Mouse (Mus musculus): ENCODE results near the gene Lamtor2. TPM values are rescaled to one million over a fixed set of nuclear protein-coding genes. Genes with fewer than 3 reads are reported as not detected.
A peak's percentile ranks its signal among the peaks of the same experiment; 100 is the strongest.

Gene Lamtor2
- polyA plus RNA-seq, 1 experiment from 2014 or later = 207 TPM

GRCm38 (mm10) chr3:88530082-88530864 is 22.6 kb downstream of the Lamtor2 start:
- H3K4me3 ChIP-seq (ENCODE audit: low read length) = peak overlapping the region; percentile 94
- H3K4me2 ChIP-seq (replicated peaks; ENCODE audit: low read depth, low read length) = peak overlapping the region; percentile 83
- peak overlapping the region; percentile 99 for H3K27ac ChIP-seq (ENCODE audit: low read length)
- peaks cover 51% of the 10 kb centered on the region for H3K4me1 ChIP-seq (ENCODE audit: insufficient read depth, low read length)
- no peak for ATAC-seq (ENCODE audit: low FRiP score, low TSS enrichment)
- WGBS = 7% methylated on average over 11 of the region's 11 CpGs
- H3K27me3 ChIP-seq (ENCODE audit: insufficient read depth, low read length) = no peaks in the 10 kb centered on the region
- no peaks in the 10 kb centered on the region for H3K9me3 ChIP-seq (ENCODE audit: low read length)
- peak overlapping the region; percentile 55 for H3K9ac ChIP-seq (replicated peaks; ENCODE audit: low read length)
- H3K36me3 ChIP-seq (ENCODE audit: insufficient read depth, low read length) = no peaks in the 10 kb centered on the region

DNA sequence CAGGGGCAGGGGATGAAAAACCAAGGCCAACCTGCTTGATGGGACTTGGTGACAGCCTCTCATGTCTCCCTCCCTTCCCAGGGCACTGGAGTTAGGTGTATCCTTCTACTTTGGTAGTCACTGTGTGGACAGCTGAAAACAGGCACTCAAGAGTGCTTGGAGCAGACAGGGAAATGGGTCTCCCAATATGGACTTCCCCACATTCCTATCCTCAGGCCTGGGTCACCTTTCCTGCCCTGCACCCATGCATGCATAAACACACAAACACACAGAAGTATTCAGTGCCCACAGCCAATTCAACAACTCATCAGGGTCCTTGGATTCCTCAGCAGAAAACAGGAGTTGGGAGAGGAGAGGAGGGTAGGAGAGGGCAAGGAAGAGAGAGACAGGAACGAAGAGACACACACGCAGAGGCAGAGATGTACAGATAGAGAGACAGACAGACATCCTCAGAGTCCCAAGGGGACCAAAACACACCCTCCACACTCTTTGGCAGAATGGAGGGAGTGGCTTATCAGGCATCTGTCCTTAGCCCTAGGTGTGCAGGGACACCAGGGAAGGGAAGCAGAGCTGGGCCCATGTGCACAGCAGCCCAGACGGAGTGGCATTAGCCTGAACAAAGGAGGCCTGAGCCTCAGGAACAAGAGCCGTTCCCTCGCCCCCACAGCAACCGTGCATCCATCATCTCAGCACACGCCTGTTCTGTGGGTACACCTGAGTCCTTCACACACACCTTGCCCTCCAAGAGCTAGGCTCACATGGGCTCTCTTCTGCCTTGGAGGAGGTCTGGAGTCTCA is 23.5 kb downstream of the Lamtor2 start:
- no peaks in the 10 kb centered on the region for H3K9me3 ChIP-seq (ENCODE audit: low read length)
- peaks cover 42% of the 10 kb centered on the region for H3K4me1 ChIP-seq (ENCODE audit: insufficient read depth, low read length)
- WGBS = 41% methylated on average over 7 of the region's 7 CpGs
- peak overlapping the region; percentile 83 for H3K4me2 ChIP-seq (replicated peaks; ENCODE audit: low read depth, low read length)
- peaks cover 6% of the 10 kb centered on the region; the same call in 1 of the 2 replicates for H3K36me3 ChIP-seq (ENCODE audit: insufficient read depth, low read length)
- ATAC-seq (ENCODE audit: low FRiP score, low TSS enrichment) = no peak
- peak overlapping the region; percentile 94 for H3K4me3 ChIP-seq (ENCODE audit: low read length)
- H3K27ac ChIP-seq (ENCODE audit: low read length) = peak overlapping the region; percentile 99
- H3K27me3 ChIP-seq (ENCODE audit: insufficient read depth, low read length) = no peaks in the 10 kb centered on the region
- peak overlapping the region; percentile 55 for H3K9ac ChIP-seq (replicated peaks; ENCODE audit: low read length)

GRCm38 (mm10) chr3:88528646-88529045 is 24.2 kb downstream of the Lamtor2 start:
- Histone ChIP-seq H3K9me3 (ENCODE audit: low read length) (no peaks in the 10 kb centered on the region), H3K36me3 (ENCODE audit: insufficient read depth, low read length) (peaks cover 9% of the 10 kb centered on the region; the same call in 1 of the 2 replicates), H3K4me1 (ENCODE audit: insufficient read depth, low read length) (peaks cover 35% of the 10 kb centered on the region), H3K4me2 (replicated peaks; ENCODE audit: low read depth, low read length) (no peak overlapping the region), H3K4me3 (ENCODE audit: low read length) (no peak overlapping the region), H3K27me3 (ENCODE audit: insufficient read depth, low read length) (no peaks in the 10 kb centered on the region), H3K9ac (replicated peaks; ENCODE audit: low read length) (no peak overlapping the region), H3K27ac (ENCODE audit: low read length) (no peak overlapping the region)
- WGBS = 71% methylated on average over 11 of the region's 11 CpGs
- no peak for ATAC-seq (ENCODE audit: low FRiP score, low TSS enrichment)

DNA sequence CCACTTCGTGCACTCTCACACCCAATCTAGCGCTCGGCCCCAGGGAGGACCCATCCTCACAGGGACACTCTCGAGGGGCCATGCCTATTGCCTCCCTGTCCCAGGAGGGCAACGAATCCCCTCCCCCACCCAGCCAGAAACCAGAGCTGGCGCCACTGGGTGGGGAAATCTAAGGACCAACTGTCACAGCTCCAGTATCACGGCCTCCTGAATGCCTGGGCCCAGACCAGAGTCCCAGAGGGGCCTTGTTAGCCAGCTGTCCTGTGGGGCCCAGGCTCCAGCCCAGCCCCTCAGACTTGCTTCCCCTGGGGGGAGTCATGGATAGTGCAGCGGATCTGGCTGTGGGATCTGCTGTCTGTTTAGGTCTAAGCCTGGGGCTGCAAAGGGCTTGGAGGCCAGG is 25.3 kb downstream of the Lamtor2 start:
- H3K27ac ChIP-seq (ENCODE audit: low read length) = no peak overlapping the region; the same call in 1 of the 2 replicates
- 33% methylated on average over 8 of the region's 8 CpGs for WGBS
- H3K4me2 ChIP-seq (replicated peaks; ENCODE audit: low read depth, low read length) = peak overlapping the region; percentile 35
- H3K4me3 ChIP-seq (ENCODE audit: low read length) = 0 out of 2 replicates have a peak overlapping the region, but pooled peaks have one; percentile 5
- peaks cover 33% of the 10 kb centered on the region for H3K4me1 ChIP-seq (ENCODE audit: insufficient read depth, low read length)
- peak overlapping the region; percentile 10 for H3K9ac ChIP-seq (replicated peaks; ENCODE audit: low read length)
- H3K9me3 ChIP-seq (ENCODE audit: low read length) = no peaks in the 10 kb centered on the region
- H3K36me3 ChIP-seq (ENCODE audit: insufficient read depth, low read length) = peaks cover 9% of the 10 kb centered on the region; the same call in 1 of the 2 replicates
- no peaks in the 10 kb centered on the region for H3K27me3 ChIP-seq (ENCODE audit: insufficient read depth, low read length)
- ATAC-seq (ENCODE audit: low FRiP score, low TSS enrichment) = no peak

- peak; percentile 79 for ATAC-seq (ENCODE audit: low FRiP score, low TSS enrichment)
- H3K9me3 ChIP-seq (ENCODE audit: low read length) = no peaks in the 10 kb centered on the region
- 0 out of 2 replicates have a peak overlapping the region, but pooled peaks have one; percentile 3 for H3K4me2 ChIP-seq (replicated peaks; ENCODE audit: low read depth, low read length)
- no peak overlapping the region for H3K9ac ChIP-seq (replicated peaks; ENCODE audit: low read length)
- 30% methylated on average over 17 of the region's 17 CpGs for WGBS
- peaks cover 9% of the 10 kb centered on the region; the same call in 1 of the 2 replicates for H3K36me3 ChIP-seq (ENCODE audit: insufficient read depth, low read length)
- H3K27me3 ChIP-seq (ENCODE audit: insufficient read depth, low read length) = no peaks in the 10 kb centered on the region
- H3K4me1 ChIP-seq (ENCODE audit: insufficient read depth, low read length) = peaks cover 37% of the 10 kb centered on the region
- H3K27ac ChIP-seq (ENCODE audit: low read length) = 0 out of 2 replicates have a peak overlapping the region, but pooled peaks have one; percentile 8
- no peak overlapping the region for H3K4me3 ChIP-seq (ENCODE audit: low read length)
These were observed 26.4 kb downstream of the Lamtor2 start for GRCm38 (mm10) chr3:88526157-88527131.

- whole genome bisulfite sequencing = 82% methylated on average over 5 of the region's 5 CpGs
- H3K4me2 ChIP-seq (replicated peaks; ENCODE audit: low read depth, low read length) = no peak overlapping the region
- peaks cover 28% of the 10 kb centered on the region for H3K4me1 ChIP-seq (ENCODE audit: insufficient read depth, low read length)
- no peaks in the 10 kb centered on the region for H3K27me3 ChIP-seq (ENCODE audit: insufficient read depth, low read length)
- no peaks in the 10 kb centered on the region for H3K9me3 ChIP-seq (ENCODE audit: low read length)
- H3K4me3 ChIP-seq (ENCODE audit: low read length) = no peak overlapping the region
- H3K9ac ChIP-seq (replicated peaks; ENCODE audit: low read length) = no peak overlapping the region
- H3K36me3 ChIP-seq (ENCODE audit: insufficient read depth, low read length) = peaks cover 9% of the 10 kb centered on the region; the same call in 1 of the 2 replicates
- no peak overlapping the region for H3K27ac ChIP-seq (ENCODE audit: low read length)
- ATAC-seq (ENCODE audit: low FRiP score, low TSS enrichment) = no peak
These were observed 27.9 kb downstream of the Lamtor2 start for GRCm38 (mm10) chr3:88525021-88525420.

DNA sequence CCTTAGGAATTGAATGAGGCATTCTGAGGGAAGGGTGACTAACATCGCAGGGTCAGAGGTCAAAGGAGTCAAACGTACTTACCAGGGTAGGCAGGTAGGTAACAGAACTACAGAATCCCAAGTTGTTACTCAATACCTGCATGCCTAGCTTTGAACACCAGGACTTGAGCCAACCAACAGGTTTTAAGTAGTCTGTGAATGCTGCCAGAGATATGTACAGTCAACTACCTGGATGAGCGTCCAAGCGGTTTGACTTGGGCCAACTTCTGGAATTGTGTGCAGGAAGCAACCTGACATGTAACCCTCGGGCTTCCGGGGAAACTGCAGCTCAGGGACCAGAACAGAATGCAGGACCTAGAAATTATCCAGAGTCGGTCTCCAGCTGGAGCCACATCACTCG is 29.8 kb downstream of the Lamtor2 start:
- Histone ChIP-seq H3K4me3 (ENCODE audit: low read length) (no peak overlapping the region), H3K9ac (replicated peaks; ENCODE audit: low read length) (no peak overlapping the region), H3K9me3 (ENCODE audit: low read length) (no peaks in the 10 kb centered on the region), H3K4me1 (ENCODE audit: insufficient read depth, low read length) (peaks cover 15% of the 10 kb centered on the region), H3K27me3 (ENCODE audit: insufficient read depth, low read length) (no peaks in the 10 kb centered on the region), H3K4me2 (replicated peaks; ENCODE audit: low read depth, low read length) (no peak overlapping the region), H3K36me3 (ENCODE audit: insufficient read depth, low read length) (peaks cover 9% of the 10 kb centered on the region; the same call in 1 of the 2 replicates), H3K27ac (ENCODE audit: low read length) (no peak overlapping the region)
- no peak for ATAC-seq (ENCODE audit: low FRiP score, low TSS enrichment)
- WGBS = 73% methylated on average over 8 of the region's 8 CpGs

- H3K27ac ChIP-seq (ENCODE audit: low read length) = no peak overlapping the region
- H3K9ac ChIP-seq (replicated peaks; ENCODE audit: low read length) = no peak overlapping the region
- H3K4me2 ChIP-seq (replicated peaks; ENCODE audit: low read depth, low read length) = no peak overlapping the region
- no peak; the same call in 1 of the 2 replicates for ATAC-seq (ENCODE audit: low FRiP score, low TSS enrichment)
- H3K27me3 ChIP-seq (ENCODE audit: insufficient read depth, low read length) = no peaks in the 10 kb centered on the region
- H3K4me1 ChIP-seq (ENCODE audit: insufficient read depth, low read length) = peaks cover 6% of the 10 kb centered on the region; the same call in 1 of the 2 replicates
- WGBS = 30% methylated on average over 9 of the region's 9 CpGs
- H3K9me3 ChIP-seq (ENCODE audit: low read length) = no peaks in the 10 kb centered on the region
- H3K36me3 ChIP-seq (ENCODE audit: insufficient read depth, low read length) = peaks cover 9% of the 10 kb centered on the region; the same call in 1 of the 2 replicates
- no peak overlapping the region for H3K4me3 ChIP-seq (ENCODE audit: low read length)
These were observed 31.0 kb downstream of the Lamtor2 start for GRCm38 (mm10) chr3:88521803-88522331.

- Histone ChIP-seq H3K4me1 (ENCODE audit: insufficient read depth, low read length) (peaks cover 3% of the 10 kb centered on the region; the same call in 1 of the 2 replicates), H3K4me3 (ENCODE audit: low read length) (no peak overlapping the region), H3K27ac (ENCODE audit: low read length) (no peak overlapping the region), H3K9me3 (ENCODE audit: low read length) (no peaks in the 10 kb centered on the region), H3K36me3 (ENCODE audit: insufficient read depth, low read length) (peaks cover 9% of the 10 kb centered on the region; the same call in 1 of the 2 replicates), H3K27me3 (ENCODE audit: insufficient read depth, low read length) (no peaks in the 10 kb centered on the region), H3K9ac (replicated peaks; ENCODE audit: low read length) (no peak overlapping the region), H3K4me2 (replicated peaks; ENCODE audit: low read depth, low read length) (no peak overlapping the region)
- WGBS = 90% methylated on average over 6 of the region's 6 CpGs
- no peak for ATAC-seq (ENCODE audit: low FRiP score, low TSS enrichment)
These were observed 31.7 kb downstream of the Lamtor2 start for GRCm38 (mm10) chr3:88521156-88521555.

Measured in kidney, embryonic 16.5 days (tissue).